Mouse (Mus musculus) hindbrain, embryonic 14.5 days (tissue): ENCODE results near the gene Mrnip. TPM values are rescaled to one million over a fixed set of nuclear protein-coding genes. Genes with fewer than 3 reads are reported as not detected.

Experiments used
- microRNA-seq: library from miRNA; unstranded; fragments of <30 nt; microRNA quantifications from one replicate; pipeline ENCODE4, GENCODE M21; 2016
- polyA plus RNA-seq: library from polyadenylated mRNA; unstranded; fragments of >200 nt; fragmentation: Nextera tagmentation; extraction: Ambion mirVana; gene quantifications from 2 replicates; pipeline ENCODE4 v1.2.1, GENCODE M21; 2014

The Mrnip gene
- polyA plus RNA-seq, 1 experiment from 2014 or later = 37.7 TPM

Small RNAs within 50 kb of the gene (microRNA-seq; reads per million reads assigned to microRNA genes)
- 1.3 reads per million for gene Mir6919

Other genes with a start within 250 kb of the Mrnip start
- gene Rnf130, start 149.1 kb upstream of the Mrnip start, polyA plus RNA-seq = 72.0 and 78.1 TPM in 2 replicates
- 35.7 and 38.2 TPM in 2 replicates for gene Tbc1d9b, start 43.0 kb upstream of the Mrnip start, polyA plus RNA-seq
- 365 and 385 TPM in 2 replicates for gene Sqstm1, start 36.4 kb downstream of the Mrnip start, polyA plus RNA-seq
- 55.7 and 56.0 TPM in 2 replicates for gene Mgat4b, start 36.4 kb downstream of the Mrnip start, polyA plus RNA-seq
- 1.6 and 4.5 TPM in 2 replicates for gene Ltc4s, start 64.2 kb downstream of the Mrnip start, polyA plus RNA-seq
- 4.4 and 4.6 TPM in 2 replicates for gene Maml1, start 117.9 kb downstream of the Mrnip start, polyA plus RNA-seq
- 239 and 252 TPM in 2 replicates for gene Canx, start 151.2 kb downstream of the Mrnip start, polyA plus RNA-seq
- 0.68 and 1.3 TPM in 2 replicates for gene Cby3, start 180.0 kb downstream of the Mrnip start, polyA plus RNA-seq
- gene Hnrnph1, start 202.5 kb downstream of the Mrnip start, polyA plus RNA-seq = 429 and 439 TPM in 2 replicates